Mouse (Mus musculus): ENCODE results near the gene Kif6.

DNA sequence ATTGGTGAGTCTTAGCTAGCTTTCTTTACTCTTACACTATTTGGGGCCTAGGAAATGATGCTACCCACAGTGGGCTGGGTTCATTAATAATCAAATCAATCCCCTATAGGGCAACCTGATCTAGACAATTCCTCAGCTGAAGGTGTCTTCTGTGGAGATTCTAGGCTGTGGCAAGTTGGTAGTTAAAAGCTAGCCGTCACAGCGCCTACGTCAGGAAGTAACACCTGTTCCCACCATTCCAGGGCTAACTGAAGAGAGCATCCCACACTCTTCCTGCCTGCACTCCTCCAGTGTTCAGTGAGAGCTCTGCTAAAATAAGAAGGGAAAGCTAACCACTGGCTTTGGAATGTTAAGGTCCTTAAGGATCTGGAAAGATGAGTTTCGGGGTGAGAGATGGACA lies 205.3 kb downstream of the Kif6 start:
- TF ChIP-seq CTCF (IDR thresholded peaks at IDR 0.05; ENCODE audit: extremely low read depth, insufficient read depth, insufficient read length, insufficient replicate concordance): no peak
- no peak for TF ChIP-seq POLR2A (IDR thresholded peaks at IDR 0.05; ENCODE audit: low read depth, low read length)

Measured in spleen, adult 2 months (tissue).